Mouse (Mus musculus) stomach, embryonic 16.5 days (tissue): ENCODE measurements around the gene Ntn1. TPM values are rescaled to one million over a fixed set of nuclear protein-coding genes. Genes with fewer than 3 reads are reported as not detected.

Source experiments
- ATAC-seq: fragments of 200-750 bp; cut with Nextera tagmentation; 2 replicates; pipeline ENCODE4 v1.8.0; 2017; ENCODE audit warnings: moderate number of reproducible peaks, moderate TSS enrichment; ENCODE audit not compliant: insufficient read depth, low FRiP score
- H3K27ac ChIP-seq: fragments of 300-500 bp; sonication (generic); 2 replicates; pipeline ENCODE4 v1.5.1; 2014; ENCODE audit warnings: low read length
- H3K27me3 ChIP-seq: fragments of 300-500 bp; sonication (generic); 2 replicates; pipeline ENCODE4 v1.6.1; 2014; ENCODE audit warnings: low read length, control low read depth, mixed read lengths; ENCODE audit not compliant: control insufficient read depth, insufficient read depth
- H3K36me3 ChIP-seq: fragments of 300-500 bp; sonication (generic); 2 replicates; pipeline ENCODE4 v1.6.1; 2014; ENCODE audit warnings: low read length; ENCODE audit not compliant: control insufficient read depth, insufficient read depth
- H3K4me1 ChIP-seq: fragments of 300-500 bp; sonication (generic); 2 replicates; pipeline ENCODE4 v1.6.1; 2014; ENCODE audit warnings: low read length, control low read depth, mixed read lengths; ENCODE audit not compliant: control insufficient read depth, insufficient read depth
- H3K4me2 ChIP-seq: fragments of 300-500 bp; sonication (generic); 2 replicates; pipeline ENCODE4 v1.6.1; 2014; ENCODE audit warnings: low read depth, low read length, mixed read lengths
- H3K4me3 ChIP-seq: fragments of 300-500 bp; sonication (generic); replicated peaks from 2 replicates; pipeline ENCODE4 v1.5.1; 2014; ENCODE audit warnings: mild to moderate bottlenecking, low read length
- H3K9ac ChIP-seq: fragments of 300-500 bp; sonication (generic); 2 replicates; pipeline ENCODE4 v1.6.1; 2014; ENCODE audit warnings: low read length
- H3K9me3 ChIP-seq: fragments of 300-500 bp; sonication (generic); replicated peaks from 2 replicates; pipeline ENCODE4 v1.6.1; 2016; ENCODE audit warnings: low read length, control low read depth; ENCODE audit not compliant: control insufficient read depth
- WGBS: fragments of 180-500 bp; shearing (Covaris S2); extraction: QIAGEN DNeasy Blood & Tissue Kit; methylation state at CpG from one replicate; pipeline ENCODE4 v1.1.7; 2014; 5-methylcytosine and 5-hydroxymethylcytosine counted together
- polyA plus RNA-seq: library from polyadenylated mRNA; unstranded; fragments of >200 nt; fragmentation: Nextera tagmentation; extraction: Ambion mirVana; gene quantifications from 2 replicates; pipeline ENCODE4 v1.2.1, GENCODE M21; 2015

Gene Ntn1
- polyA plus RNA-seq, 1 experiment from 2014 or later, result 13.5 TPM

DNA sequence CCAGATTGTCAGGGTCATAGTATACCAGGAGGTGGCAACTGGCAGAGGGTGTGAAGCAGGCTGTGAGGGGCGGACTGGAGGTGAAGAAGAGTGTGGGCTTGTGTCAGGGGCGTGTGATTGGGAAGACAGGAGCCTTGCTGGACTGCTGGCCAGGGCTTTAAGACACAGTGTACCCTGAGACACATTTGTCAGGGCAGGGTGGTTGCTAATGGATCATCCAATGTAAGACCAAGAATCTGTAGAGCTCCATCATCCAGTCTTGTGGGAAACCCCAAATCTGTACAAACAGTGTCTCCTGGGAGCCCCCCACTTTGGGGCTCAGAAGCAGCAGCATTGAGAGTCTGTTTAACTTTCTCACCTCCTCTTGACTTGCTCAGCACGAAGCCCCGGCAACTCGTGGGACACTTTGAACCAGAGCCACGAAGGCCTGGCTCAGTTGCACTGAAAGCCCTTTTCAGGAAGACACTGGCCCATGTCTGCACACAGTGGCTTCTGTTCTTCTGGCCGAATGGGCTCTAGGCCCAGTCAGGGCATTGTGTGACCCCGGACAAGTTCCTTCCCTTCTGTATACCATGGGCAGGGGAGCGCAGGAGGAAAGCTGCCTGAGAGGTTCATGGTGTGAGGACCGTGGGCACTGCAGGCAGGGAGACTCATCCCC lies 194.9 kb downstream of the Ntn1 start:
- ATAC-seq, result no peak
- Histone ChIP-seq H3K9me3 (no peaks in the 10 kb centered on the region), H3K4me3 (no peak overlapping the region), H3K27ac (0 out of 2 replicates have a peak overlapping the region, but pooled peaks have one; percentile 3), H3K4me2 (no peak overlapping the region), H3K36me3 (no peaks in the 10 kb centered on the region), H3K27me3 (no peaks in the 10 kb centered on the region), H3K9ac (no peak overlapping the region; the same call in 1 of the 2 replicates), H3K4me1 (peaks cover 27% of the 10 kb centered on the region)
- whole genome bisulfite sequencing, result 82% methylated on average over 10 of the region's 10 CpGs

- Histone ChIP-seq H3K27ac (0 out of 2 replicates have a peak overlapping the region, but pooled peaks have one; percentile 13), H3K9ac (peak overlapping the region; percentile 23; the same call in 1 of the 2 replicates), H3K27me3 (no peaks in the 10 kb centered on the region), H3K36me3 (no peaks in the 10 kb centered on the region), H3K4me3 (no peak overlapping the region), H3K9me3 (no peaks in the 10 kb centered on the region), H3K4me1 (peaks cover 36% of the 10 kb centered on the region), H3K4me2 (no peak overlapping the region)
- ATAC-seq, result no peak
- WGBS, result 65% methylated on average over 5 of the region's 5 CpGs
Measured at GRCm38 (mm10) chr11:68204407-68204806, 196.2 kb downstream of the Ntn1 start.

- WGBS, result 68% methylated on average over 10 of the region's 10 CpGs
- Histone ChIP-seq H3K9ac (no peak overlapping the region), H3K4me1 (peaks cover 39% of the 10 kb centered on the region), H3K36me3 (no peaks in the 10 kb centered on the region), H3K27me3 (no peaks in the 10 kb centered on the region), H3K9me3 (no peaks in the 10 kb centered on the region), H3K4me3 (no peak overlapping the region), H3K27ac (no peak overlapping the region), H3K4me2 (no peak overlapping the region)
- no peak for ATAC-seq
Measured at GRCm38 (mm10) chr11:68203658-68204315, 196.8 kb downstream of the Ntn1 start.

GRCm38 (mm10) chr11:68202561-68202960 lies 198.1 kb downstream of the Ntn1 start:
- H3K36me3 ChIP-seq, result no peaks in the 10 kb centered on the region
- peaks cover 31% of the 10 kb centered on the region for H3K4me1 ChIP-seq
- H3K9ac ChIP-seq, result no peak overlapping the region
- no peaks in the 10 kb centered on the region for H3K9me3 ChIP-seq
- no peak overlapping the region for H3K4me2 ChIP-seq
- H3K27ac ChIP-seq, result no peak overlapping the region
- ATAC-seq, result no peak
- no peak overlapping the region for H3K4me3 ChIP-seq
- H3K27me3 ChIP-seq, result no peaks in the 10 kb centered on the region
- WGBS, result 61% methylated on average over 10 of the region's 10 CpGs

DNA sequence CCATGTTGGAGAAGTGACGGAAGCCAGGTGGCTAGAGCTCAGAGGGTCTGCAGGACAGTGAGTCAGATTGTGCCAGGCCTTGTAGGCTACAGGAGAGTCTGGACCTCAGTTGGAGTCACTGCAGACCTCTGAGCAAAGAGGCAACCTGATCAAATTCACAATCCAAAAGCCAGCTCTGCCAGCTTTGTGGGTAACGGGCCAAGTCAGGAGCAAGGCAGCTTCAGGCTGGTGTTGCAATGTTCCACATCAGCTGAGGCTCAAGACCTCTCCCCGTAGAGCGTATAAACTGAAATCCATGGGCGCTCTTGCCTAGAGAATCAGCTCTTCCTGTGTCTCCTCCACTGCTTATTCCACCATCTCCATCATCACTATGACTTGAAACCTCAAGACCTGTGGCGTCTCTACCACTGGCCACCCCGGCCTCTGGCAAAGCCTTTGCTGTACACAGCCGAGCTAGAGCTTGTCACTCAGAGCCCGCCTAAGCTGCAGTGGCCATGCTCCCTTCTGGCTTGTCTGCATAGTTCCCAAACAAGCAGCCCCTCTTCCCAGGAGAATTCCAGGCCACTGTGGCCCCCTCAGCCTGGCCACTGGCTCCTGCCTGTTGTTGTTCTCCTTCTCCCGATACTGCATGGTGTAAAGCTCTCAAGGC lies 198.7 kb downstream of the Ntn1 start:
- no peak overlapping the region for H3K9ac ChIP-seq

DNA sequence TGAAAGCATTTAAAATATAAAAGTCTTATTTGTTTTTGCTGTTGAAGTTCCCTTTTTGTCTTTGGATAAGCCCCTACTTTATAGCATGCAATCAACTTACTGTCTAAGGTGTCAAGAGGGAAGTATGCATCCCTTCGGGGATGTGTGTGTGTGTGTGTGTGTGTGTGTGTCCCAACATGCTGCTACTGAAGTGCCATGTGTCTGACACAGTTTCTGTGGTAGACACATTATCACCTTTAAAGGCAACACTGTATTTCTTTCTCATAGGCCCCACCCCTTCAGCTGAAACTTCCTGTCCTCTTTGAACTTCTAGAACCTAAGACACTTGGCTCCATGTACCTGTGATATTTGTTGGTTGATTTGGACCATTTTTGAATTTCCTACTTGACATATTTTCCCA lies 199.6 kb downstream of the Ntn1 start:
- no peaks in the 10 kb centered on the region for H3K27me3 ChIP-seq
- no peaks in the 10 kb centered on the region for H3K36me3 ChIP-seq
- no peak overlapping the region for H3K27ac ChIP-seq
- no peak for ATAC-seq
- H3K4me1 ChIP-seq, result peaks cover 39% of the 10 kb centered on the region
- H3K4me3 ChIP-seq, result no peak overlapping the region
- H3K4me2 ChIP-seq, result no peak overlapping the region
- H3K9ac ChIP-seq, result no peak overlapping the region
- WGBS, result 37% methylated on average over 1 of the region's 1 CpGs
- no peaks in the 10 kb centered on the region for H3K9me3 ChIP-seq

More for the DNA sequence above, 198.7 kb downstream of the Ntn1 start:
- H3K4me2 ChIP-seq, result no peak overlapping the region
- no peaks in the 10 kb centered on the region for H3K36me3 ChIP-seq
- WGBS, result 88% methylated on average over 10 of the region's 10 CpGs
- H3K4me1 ChIP-seq, result peaks cover 31% of the 10 kb centered on the region
- no peak overlapping the region for H3K27ac ChIP-seq
- H3K4me3 ChIP-seq, result no peak overlapping the region
- H3K9me3 ChIP-seq, result no peaks in the 10 kb centered on the region
- H3K27me3 ChIP-seq, result no peaks in the 10 kb centered on the region
- no peak for ATAC-seq

DNA sequence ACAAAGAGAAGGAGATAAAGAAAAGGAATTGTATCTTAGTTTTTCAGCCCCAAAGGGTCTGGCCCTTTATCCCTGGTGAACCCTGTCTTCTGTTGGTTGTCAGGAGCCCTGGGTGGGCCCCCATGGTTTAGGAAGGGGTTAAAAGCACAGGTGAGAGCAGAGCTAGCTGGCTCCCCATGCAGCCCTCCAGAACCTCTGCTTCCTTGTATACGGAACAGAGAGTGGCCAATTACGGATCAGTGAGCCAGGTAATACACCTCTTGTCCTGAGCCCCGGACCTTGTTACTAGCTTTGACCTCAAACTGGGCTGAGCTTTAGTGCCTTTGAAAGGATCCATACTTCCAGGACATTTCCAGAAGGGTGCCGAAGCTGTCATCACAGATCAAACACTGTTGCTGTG lies 200.1 kb downstream of the Ntn1 start:
- H3K4me1 ChIP-seq, result peaks cover 44% of the 10 kb centered on the region
- H3K9me3 ChIP-seq, result no peaks in the 10 kb centered on the region
- H3K27me3 ChIP-seq, result no peaks in the 10 kb centered on the region
- peak overlapping the region; percentile 12; the same call in 1 of the 2 replicates for H3K27ac ChIP-seq
- no peak overlapping the region for H3K4me2 ChIP-seq
- H3K36me3 ChIP-seq, result no peaks in the 10 kb centered on the region
- 69% methylated on average over 4 of the region's 4 CpGs for WGBS
- no peak overlapping the region for H3K9ac ChIP-seq
- ATAC-seq, result no peak
- H3K4me3 ChIP-seq, result no peak overlapping the region

- no peak overlapping the region for H3K4me3 ChIP-seq
- no peaks in the 10 kb centered on the region for H3K9me3 ChIP-seq
- H3K27ac ChIP-seq, result peak overlapping the region; percentile 12; the same call in 1 of the 2 replicates
- H3K27me3 ChIP-seq, result no peaks in the 10 kb centered on the region
- WGBS, result 14% methylated on average over 10 of the region's 10 CpGs
- peak; percentile 54 for ATAC-seq
- no peaks in the 10 kb centered on the region for H3K36me3 ChIP-seq
- no peak overlapping the region for H3K9ac ChIP-seq
- H3K4me2 ChIP-seq, result no peak overlapping the region
- peaks cover 44% of the 10 kb centered on the region for H3K4me1 ChIP-seq
Measured at GRCm38 (mm10) chr11:68199801-68200423, 200.7 kb downstream of the Ntn1 start.

- H3K27ac ChIP-seq, result no peak overlapping the region
Measured at GRCm38 (mm10) chr11:68199103-68199502, 201.5 kb downstream of the Ntn1 start.

More at GRCm38 (mm10) chr11:68199103-68199502, 201.5 kb downstream of the Ntn1 start:
- no peak overlapping the region for H3K4me3 ChIP-seq
- H3K9me3 ChIP-seq, result no peaks in the 10 kb centered on the region
- no peak overlapping the region for H3K9ac ChIP-seq
- H3K4me1 ChIP-seq, result peaks cover 52% of the 10 kb centered on the region
- no peaks in the 10 kb centered on the region for H3K36me3 ChIP-seq
- no peaks in the 10 kb centered on the region for H3K27me3 ChIP-seq
- WGBS, result 52% methylated on average over 8 of the region's 8 CpGs
- H3K4me2 ChIP-seq, result no peak overlapping the region
- ATAC-seq, result no peak
